Mouse (Mus musculus) heart, postnatal 14 days (tissue): ENCODE measurements around the gene Gucy2g. TPM values are rescaled to one million over a fixed set of nuclear protein-coding genes. Genes with fewer than 3 reads are reported as not detected.
"Not testable (repeated sequence)": the region's sequence is repeated elsewhere in the genome, so short reads cannot be mapped to it uniquely, and the experiment has no call there.

Experiments used
- DNase-seq, 2 experiments: peaks; one replicate each; pipeline ENCODE4 v3.0.0; 2021 to 2022
- intact Hi-C: fragments of 180-260 bp; cut with DNase I; formaldehyde crosslinking; loops from one replicate; pipeline ENCODE4 v1.15.1; 2025
- microRNA-seq, 2 experiments: library from miRNA; unstranded; fragments of <30 nt; microRNA quantifications; one replicate each; pipeline ENCODE4 v1.2.0; 2021 to 2022
- total RNA-seq, 2 experiments: library from RNA; stranded (reverse); gene quantifications; 2 replicates each; pipeline ENCODE4 v1.2.3; 2021

The Gucy2g gene
- total RNA-seq, 2 experiments from 2014 or later, result 0.17 TPM; not detected in 1

- no peak for DNase-seq
- intact Hi-C loops, result no loop called here
These were observed 73.3 kb downstream of the Gucy2g start for GRCm38 (mm10) chr19:55167741-55168140.

- no peak for DNase-seq
- intact Hi-C loops, result no loop called here
These were observed 74.3 kb downstream of the Gucy2g start for GRCm38 (mm10) chr19:55166741-55167140.

- DNase-seq, result no peak
- intact Hi-C loops, result no loop called here
These were observed 75.1 kb downstream of the Gucy2g start for GRCm38 (mm10) chr19:55165954-55166353.

- DNase-seq, result no peak
- intact Hi-C loops, result no loop called here
These were observed 75.7 kb downstream of the Gucy2g start for GRCm38 (mm10) chr19:55165183-55165865.

- DNase-seq, result no peak
- intact Hi-C loops, result no loop called here
These were observed 76.9 kb downstream of the Gucy2g start for GRCm38 (mm10) chr19:55164162-55164561.

GRCm38 (mm10) chr19:55162271-55162670, 78.8 kb downstream of the Gucy2g start:
- intact Hi-C loops, result no loop called here
- DNase-seq, result no peak

GRCm38 (mm10) chr19:55159826-55160225, 81.2 kb downstream of the Gucy2g start:
- intact Hi-C loops, result no loop called here
- DNase-seq, result no peak

GRCm38 (mm10) chr19:55158606-55159005, 82.4 kb downstream of the Gucy2g start:
- no peak for DNase-seq
- intact Hi-C loops, result no loop called here

GRCm38 (mm10) chr19:55157029-55157428, 84.0 kb downstream of the Gucy2g start:
- no peak for DNase-seq
- intact Hi-C loops, result no loop called here

GRCm38 (mm10) chr19:55152983-55153382, 88.1 kb downstream of the Gucy2g start:
- intact Hi-C loops, result no loop called here
- DNase-seq, result no peak

- intact Hi-C loops, DNase-seq: not testable (repeated sequence)
These were observed 88.8 kb downstream of the Gucy2g start for GRCm38 (mm10) chr19:55152274-55152673.

GRCm38 (mm10) chr19:55149646-55150045, 91.4 kb downstream of the Gucy2g start:
- no peak for DNase-seq
- intact Hi-C loops, result no loop called here

- no peak for DNase-seq
- intact Hi-C loops, result no loop called here
These were observed 92.9 kb downstream of the Gucy2g start for GRCm38 (mm10) chr19:55148109-55148508.

Small RNA genes within 50 kb of the gene (microRNA-seq; reads per million reads assigned to microRNA genes)
- gene Mir6715, result 0.81 to 2.5 reads per million in 2 experiments

Other genes with a start within 250 kb of the Gucy2g start
- 100 to 1,000 TPM; 165 to 166 TPM for gene Gpam, start 114.0 kb downstream of the Gucy2g start, total RNA-seq
- gene Tectb, start 60.5 kb downstream of the Gucy2g start, total RNA-seq, result under 1 TPM; 0.17 to 0.72 TPM
- gene Acsl5, start 10.7 kb upstream of the Gucy2g start, total RNA-seq, result 10 to 100 TPM; 12.4 to 15.7 TPM
- 10 to 100 TPM; 18.8 to 20.4 TPM for gene Zdhhc6, start 74.8 kb upstream of the Gucy2g start, total RNA-seq
- 10 to 100 TPM; 16.0 to 16.7 TPM for gene Vti1a, start 75.1 kb upstream of the Gucy2g start, total RNA-seq